Mouse (Mus musculus) cerebellum, adult 9-11 months (tissue): ENCODE data around the gene Snrpc.
A peak's percentile ranks its signal among the peaks of the same experiment; 100 is the strongest.

Experiments used
- DNase-seq: peaks from one replicate; pipeline ENCODE4 v3.0.0; 2022

Snrpc gene

DNA sequence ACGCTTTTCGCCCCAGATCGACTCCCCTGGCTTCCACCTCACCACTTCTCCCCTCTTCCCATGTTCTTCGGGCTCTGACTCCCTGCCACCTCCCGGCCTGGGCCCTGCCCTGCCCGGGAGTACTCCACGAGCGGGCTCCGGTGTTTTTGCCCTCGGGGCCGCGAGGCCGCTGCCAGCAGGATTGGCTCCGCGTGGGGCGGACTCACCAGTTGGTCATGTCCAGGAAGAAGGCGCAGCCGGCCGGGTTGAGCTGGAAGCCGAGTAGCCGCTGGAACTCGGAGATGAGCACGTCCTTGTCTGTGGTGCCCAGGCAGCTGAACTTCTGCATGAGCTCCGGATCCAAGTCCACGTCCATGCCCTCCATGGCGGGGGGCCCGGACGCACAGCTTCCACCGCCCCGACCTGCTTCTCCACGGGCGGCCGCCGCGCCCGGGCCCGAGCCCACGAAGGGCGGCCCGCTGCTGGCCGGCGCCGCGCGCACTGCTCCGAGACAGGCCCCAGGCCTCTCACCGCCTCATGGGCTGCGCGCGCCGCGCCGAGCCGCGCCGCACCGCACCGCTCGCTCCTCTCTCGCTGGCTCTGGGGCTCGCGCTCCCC is 17.9 kb upstream of the Snrpc start:
- DNase-seq, result peak; percentile 83

- DNase-seq, result peak; percentile 98
Observed at GRCm38 (mm10) chr17:27820568-27821406, 17.2 kb upstream of the Snrpc start, which contains the start of gene D17Wsu92e. Gene D17Wsu92e, minus strand, starts transcription at chr17:27820648.

- DNase-seq, result peak; percentile 70
Observed at GRCm38 (mm10) chr17:27821407-27822338, 16.3 kb upstream of the Snrpc start.

DNA sequence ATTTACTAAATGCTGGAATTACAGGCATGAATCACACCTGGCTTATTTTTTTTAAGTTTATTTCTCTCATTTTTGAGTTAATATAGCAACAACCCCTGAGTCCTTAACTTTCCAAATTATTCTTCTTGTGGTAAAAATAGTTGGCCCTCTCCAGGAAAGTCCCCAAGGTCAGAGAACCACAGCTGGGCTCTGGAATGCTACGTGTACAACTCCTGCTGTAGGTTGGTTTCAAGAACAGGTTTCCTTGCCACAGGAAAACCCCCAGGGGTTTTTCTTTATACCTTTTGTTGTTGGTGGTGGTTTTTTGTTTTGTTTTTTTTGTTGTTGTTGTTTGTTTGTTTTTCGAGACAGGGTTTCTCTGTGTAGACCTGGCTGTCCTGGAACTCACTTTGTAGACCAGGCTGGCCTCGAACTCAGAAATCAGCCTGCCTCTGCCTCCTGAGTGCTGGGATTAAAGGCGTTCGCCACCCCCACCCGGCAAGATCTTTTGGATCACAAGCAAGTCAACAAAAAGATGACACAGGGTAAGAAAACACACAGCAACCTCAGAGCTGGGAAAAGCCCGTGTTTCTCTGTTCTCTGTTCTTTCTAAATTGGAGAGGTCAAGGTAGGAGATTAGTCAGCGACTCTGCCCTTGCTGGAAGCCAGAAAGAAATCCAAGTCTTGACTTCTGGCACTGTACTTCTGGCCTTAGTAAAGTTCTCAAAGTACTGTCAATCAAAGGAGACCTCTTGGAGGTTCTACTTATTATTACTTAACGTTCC is 14.6 kb upstream of the Snrpc start:
- no peak for DNase-seq

GRCm38 (mm10) chr17:27824941-27825340 is 13.0 kb upstream of the Snrpc start:
- DNase-seq, result no peak

- no peak for DNase-seq
Observed at GRCm38 (mm10) chr17:27825539-27825938, 12.4 kb upstream of the Snrpc start.

DNA sequence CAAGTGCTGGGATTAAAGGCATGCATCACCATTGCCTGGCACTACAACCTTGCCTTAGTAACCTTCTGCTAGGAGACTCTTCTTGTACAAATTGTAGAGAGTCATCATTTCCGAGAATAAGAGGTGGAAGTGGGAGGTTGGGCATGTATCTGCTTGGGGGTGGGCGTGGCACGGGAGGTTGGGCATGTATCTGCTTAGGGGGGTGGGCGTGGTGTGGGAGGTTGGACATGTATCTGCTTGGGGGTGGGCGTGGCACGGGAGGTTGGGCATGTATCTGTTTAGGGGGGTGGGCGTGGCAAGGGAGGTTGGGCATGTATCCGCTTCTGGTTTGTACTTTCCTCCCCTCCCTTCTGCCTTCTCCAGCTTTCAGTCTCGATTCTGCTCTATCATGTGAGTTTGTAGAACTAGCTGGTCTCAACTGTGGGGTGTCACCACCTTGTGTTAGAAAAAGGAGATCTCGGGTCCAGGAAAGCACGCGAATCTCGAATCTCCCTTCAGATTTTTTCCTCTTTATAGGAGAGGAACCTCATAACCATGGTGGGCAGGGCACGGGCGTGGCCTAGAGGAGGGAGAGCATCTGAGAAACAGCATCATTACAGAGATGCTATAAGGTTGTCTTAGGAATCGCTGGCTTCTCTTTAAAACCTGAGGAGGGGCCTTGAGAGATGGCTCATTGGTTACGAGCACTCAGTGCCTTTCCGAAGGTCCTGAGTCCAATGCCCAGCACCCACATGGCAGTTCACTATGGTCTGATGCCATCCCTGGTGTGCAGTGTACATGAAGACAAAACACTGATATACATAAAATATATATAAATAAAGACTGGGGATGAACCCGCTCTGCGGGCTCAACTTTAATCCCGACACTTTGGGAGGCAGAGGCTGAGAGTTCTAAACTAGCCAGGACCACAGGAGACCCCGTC is 11.7 kb upstream of the Snrpc start:
- DNase-seq, result no peak

DNA sequence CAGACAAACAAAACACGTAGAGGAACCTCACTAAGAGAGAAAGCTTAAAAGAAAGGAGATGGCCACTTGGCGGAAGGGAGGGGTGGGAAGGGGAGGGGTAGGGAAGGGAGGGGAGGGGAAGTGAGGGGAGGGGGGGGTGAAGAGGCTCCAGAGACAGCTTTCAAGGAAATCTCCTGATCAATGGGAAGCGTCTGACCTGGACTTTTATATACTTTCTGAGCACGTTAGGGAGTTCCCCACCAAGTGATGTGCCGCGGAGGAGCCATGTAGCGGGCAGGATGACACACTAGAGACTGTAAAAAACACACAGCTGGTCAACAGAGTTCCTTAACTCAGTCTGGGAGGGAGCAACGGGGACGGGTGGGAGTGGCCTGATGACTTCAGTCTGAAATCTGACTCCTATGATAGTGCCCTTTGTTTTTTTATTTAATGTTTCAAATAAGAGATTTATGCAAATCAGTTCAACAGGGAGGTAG is 11.0 kb upstream of the Snrpc start:
- no peak for DNase-seq

DNA sequence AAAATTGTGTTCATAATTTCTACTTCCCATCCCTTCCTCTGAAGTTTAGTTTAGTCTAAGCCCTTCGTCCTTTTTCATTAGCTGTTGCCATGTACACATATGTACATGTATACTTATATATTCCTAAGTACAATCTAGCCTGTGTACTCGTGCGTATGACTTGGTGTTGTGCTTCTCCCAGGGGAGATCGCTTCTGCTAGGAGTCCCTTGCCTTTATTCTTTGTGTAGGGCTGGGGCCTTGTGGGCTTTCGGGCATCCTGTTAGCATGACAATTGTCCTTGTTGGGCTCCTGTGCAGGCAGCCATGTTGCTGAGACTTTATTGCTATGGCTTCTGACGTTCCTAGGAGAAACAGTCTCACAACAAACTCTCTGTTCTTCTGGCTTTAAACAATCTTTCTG is 10.4 kb upstream of the Snrpc start:
- DNase-seq, result no peak

- no peak for DNase-seq
Observed at GRCm38 (mm10) chr17:27830411-27830810, 7.5 kb upstream of the Snrpc start.

GRCm38 (mm10) chr17:27839469-27840252 is 1.7 kb downstream of the Snrpc start:
- DNase-seq, result peak; percentile 97

- no peak for DNase-seq
Observed at GRCm38 (mm10) chr17:27848351-27848750, 10.4 kb downstream of the Snrpc start.

- no peak for DNase-seq
Observed at GRCm38 (mm10) chr17:27851076-27851475, 13.1 kb downstream of the Snrpc start.

- DNase-seq, result peak; percentile 78
Observed at GRCm38 (mm10) chr17:27856265-27856797, 18.4 kb downstream of the Snrpc start, which contains the start of gene Uhrf1bp1. Gene Uhrf1bp1, plus strand, starts transcription at chr17:27856441.

DNA sequence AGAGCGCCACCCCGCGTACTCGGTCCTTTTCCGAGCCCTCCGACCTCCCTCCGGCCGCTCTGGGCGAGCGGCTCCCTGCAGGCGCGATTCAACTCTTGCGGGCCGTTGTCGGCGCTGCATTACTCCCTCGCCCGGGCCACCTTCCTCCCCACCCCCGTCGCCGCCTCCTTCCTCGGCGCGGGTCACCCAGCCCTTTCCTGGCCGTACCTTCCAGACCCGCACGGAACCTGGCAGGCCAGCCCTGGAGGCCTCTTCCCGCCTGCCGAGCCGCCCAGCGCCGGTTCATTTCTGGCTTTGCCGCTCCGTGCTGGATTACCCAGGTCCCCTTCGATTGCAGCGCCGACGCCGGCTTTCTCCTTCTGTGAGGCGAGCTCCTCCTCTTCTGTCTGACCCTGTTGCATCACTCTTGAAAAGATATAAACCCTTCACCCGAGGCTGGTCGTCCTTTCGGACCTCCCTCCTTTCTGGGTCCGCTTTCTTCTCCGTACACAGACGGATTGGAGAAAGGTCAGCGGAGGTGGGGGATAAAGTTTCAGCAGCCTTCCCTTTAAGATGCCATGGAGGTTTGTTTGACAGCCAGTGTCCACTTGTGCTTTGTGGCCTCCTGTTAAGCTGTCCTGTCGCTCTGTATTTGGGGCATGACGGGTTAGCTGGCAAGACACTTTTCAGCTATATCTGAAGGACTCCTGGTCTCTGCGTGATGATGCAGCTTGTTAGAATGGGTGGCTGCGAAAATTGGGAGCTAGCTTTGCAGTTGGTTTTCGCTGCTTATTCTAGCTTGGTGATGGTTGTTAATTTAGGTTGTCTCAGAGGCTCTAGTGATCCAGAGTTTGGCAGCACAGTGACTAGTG is 19.1 kb downstream of the Snrpc start:
- no peak for DNase-seq

DNA sequence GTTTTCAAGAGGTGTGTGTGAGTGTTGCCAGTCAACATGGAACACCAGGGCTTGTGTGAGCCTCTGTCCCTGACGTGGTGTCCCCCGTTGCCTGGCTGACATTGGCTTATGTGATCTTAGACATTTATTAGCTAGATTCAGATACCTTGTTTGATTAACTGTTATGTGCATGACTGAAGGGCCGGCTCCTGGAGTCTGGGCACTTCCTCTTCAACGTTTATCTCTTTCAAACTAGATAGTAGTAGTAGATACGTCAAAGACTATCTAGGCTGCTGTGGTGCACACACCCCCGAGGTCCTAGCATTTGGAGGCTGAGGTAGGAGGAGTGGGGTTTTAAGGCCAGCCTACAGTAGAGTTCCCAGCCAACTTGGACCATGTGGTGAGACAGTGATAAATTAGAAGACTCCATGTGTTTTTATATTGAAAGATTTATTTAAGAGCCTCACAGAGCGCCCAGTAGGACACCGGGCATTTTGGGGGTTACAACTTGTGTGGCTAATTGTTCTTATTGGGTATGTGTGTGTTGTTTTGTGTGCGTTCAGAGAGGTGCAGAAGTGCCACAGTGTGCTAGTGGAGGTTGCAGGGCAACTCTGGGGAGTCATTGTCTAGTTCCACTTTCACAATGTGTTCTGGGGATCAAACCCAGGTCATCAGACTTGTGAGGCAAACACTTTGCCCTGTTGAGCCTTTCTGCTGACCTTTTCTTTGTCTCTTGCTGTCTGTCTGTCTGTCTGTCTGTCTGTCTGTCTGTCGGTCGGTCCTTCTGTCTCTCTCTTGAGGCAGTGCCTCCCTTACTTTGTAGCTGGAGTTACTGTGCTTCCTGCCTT is 19.9 kb downstream of the Snrpc start:
- DNase-seq, result no peak

GRCm38 (mm10) chr17:27859131-27859530 is 21.2 kb downstream of the Snrpc start:
- no peak for DNase-seq

DNA sequence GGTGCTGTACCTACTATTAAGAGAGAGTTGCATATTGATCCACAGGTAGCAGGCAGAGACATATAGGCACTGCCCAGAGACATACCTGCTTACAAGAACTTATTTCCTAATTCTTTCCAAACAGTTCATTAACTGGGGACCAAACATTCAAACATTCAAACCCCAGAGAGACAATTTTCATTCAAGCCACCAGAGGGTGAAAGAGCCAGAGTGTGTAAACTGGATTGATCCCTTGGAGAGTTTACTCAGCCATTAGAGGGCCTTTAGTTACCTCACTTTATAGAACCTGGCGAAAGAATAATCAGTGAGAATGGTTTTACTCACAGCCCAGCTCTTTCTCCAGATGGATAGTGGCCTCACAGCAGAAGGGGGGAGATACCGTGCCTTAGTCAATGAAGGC is 27.5 kb downstream of the Snrpc start:
- DNase-seq, result no peak
